Mouse (Mus musculus): ENCODE data around the gene Pttg1. TPM values are rescaled to one million over a fixed set of nuclear protein-coding genes. Genes with fewer than 3 reads are reported as not detected.

The Pttg1 gene
- total and polyA plus RNA-seq, 3 experiments: 55.5 to 84.5 (median 74.8) TPM

GRCm38 (mm10) chr11:43377083-43377850, 48.8 kb downstream of the Pttg1 start:
- WGBS: 85% methylated on average over 8 of the region's 8 CpGs
- Histone ChIP-seq H3K27me3 (ENCODE audit: control insufficient read depth, insufficient read depth, low read length) (no peaks in the 10 kb centered on the region), H3K36me3 (ENCODE audit: control insufficient read depth, insufficient read depth, low read length) (no peaks in the 10 kb centered on the region), H3K4me3 (no peak overlapping the region), H3K79me2 (replicated peaks; ENCODE audit: control insufficient read depth, insufficient read depth, low read length) (no peaks in the 10 kb centered on the region), H3K27ac (no peak overlapping the region), H3K9ac (ENCODE audit: low read depth, low read length) (no peak overlapping the region), H3K4me1 (ENCODE audit: control insufficient read depth, insufficient read depth, low read length) (no peaks in the 10 kb centered on the region)
- no peak for DNase-seq
- intact Hi-C loops (cut with DNase I): no loop called here
- TF ChIP-seq EP300 (IDR thresholded peaks at IDR 0.05; ENCODE audit: insufficient read depth, low read depth, low read length) (no peak), CTCF (IDR thresholded peaks at IDR 0.05) (no peak), POLR2A (IDR thresholded peaks at IDR 0.05; ENCODE audit: insufficient read depth, low read depth, low read length) (no peak)

- no peaks in the 10 kb centered on the region for H3K79me2 ChIP-seq (replicated peaks; ENCODE audit: control insufficient read depth, insufficient read depth, low read length)
- no peaks in the 10 kb centered on the region for H3K27me3 ChIP-seq (ENCODE audit: control insufficient read depth, insufficient read depth, low read length)
- no peak overlapping the region for H3K4me3 ChIP-seq
- TF ChIP-seq CTCF (IDR thresholded peaks at IDR 0.05) (no peak), POLR2A (IDR thresholded peaks at IDR 0.05; ENCODE audit: insufficient read depth, low read depth, low read length) (no peak), EP300 (IDR thresholded peaks at IDR 0.05; ENCODE audit: insufficient read depth, low read depth, low read length) (no peak)
- H3K9ac ChIP-seq (ENCODE audit: low read depth, low read length): no peak overlapping the region
- no peaks in the 10 kb centered on the region for H3K4me1 ChIP-seq (ENCODE audit: control insufficient read depth, insufficient read depth, low read length)
- H3K36me3 ChIP-seq (ENCODE audit: control insufficient read depth, insufficient read depth, low read length): no peaks in the 10 kb centered on the region
- WGBS: 92% methylated on average over 1 of the region's 1 CpGs
- no peak for DNase-seq
- intact Hi-C loops (cut with DNase I): no loop called here
- H3K27ac ChIP-seq: no peak overlapping the region
Measured at GRCm38 (mm10) chr11:43376598-43376997, 49.5 kb downstream of the Pttg1 start.

- intact Hi-C loops (cut with DNase I): no loop called here
- no peak overlapping the region for H3K9ac ChIP-seq (ENCODE audit: low read depth, low read length)
- TF ChIP-seq EP300 (IDR thresholded peaks at IDR 0.05; ENCODE audit: insufficient read depth, low read depth, low read length) (no peak), CTCF (IDR thresholded peaks at IDR 0.05) (no peak), POLR2A (IDR thresholded peaks at IDR 0.05; ENCODE audit: insufficient read depth, low read depth, low read length) (no peak)
- H3K4me3 ChIP-seq: no peak overlapping the region
- DNase-seq: no peak
- 84% methylated on average over 6 of the region's 6 CpGs for WGBS
- no peaks in the 10 kb centered on the region for H3K4me1 ChIP-seq (ENCODE audit: control insufficient read depth, insufficient read depth, low read length)
- H3K27ac ChIP-seq: no peak overlapping the region
- no peaks in the 10 kb centered on the region for H3K79me2 ChIP-seq (replicated peaks; ENCODE audit: control insufficient read depth, insufficient read depth, low read length)
- no peaks in the 10 kb centered on the region for H3K27me3 ChIP-seq (ENCODE audit: control insufficient read depth, insufficient read depth, low read length)
- H3K36me3 ChIP-seq (ENCODE audit: control insufficient read depth, insufficient read depth, low read length): no peaks in the 10 kb centered on the region
Measured at GRCm38 (mm10) chr11:43374956-43375355, 51.1 kb downstream of the Pttg1 start.

- Histone ChIP-seq H3K79me2 (replicated peaks; ENCODE audit: control insufficient read depth, insufficient read depth, low read length) (no peaks in the 10 kb centered on the region), H3K9ac (ENCODE audit: low read depth, low read length) (no peak overlapping the region), H3K27me3 (ENCODE audit: control insufficient read depth, insufficient read depth, low read length) (no peaks in the 10 kb centered on the region), H3K4me3 (no peak overlapping the region), H3K27ac (no peak overlapping the region), H3K4me1 (ENCODE audit: control insufficient read depth, insufficient read depth, low read length) (no peaks in the 10 kb centered on the region), H3K36me3 (ENCODE audit: control insufficient read depth, insufficient read depth, low read length) (no peaks in the 10 kb centered on the region)
- WGBS: 81% methylated on average over 3 of the region's 3 CpGs
- DNase-seq: no peak
- TF ChIP-seq CTCF (IDR thresholded peaks at IDR 0.05): no peak
- no peak for TF ChIP-seq POLR2A (IDR thresholded peaks at IDR 0.05; ENCODE audit: insufficient read depth, low read depth, low read length)
- TF ChIP-seq EP300 (IDR thresholded peaks at IDR 0.05; ENCODE audit: insufficient read depth, low read depth, low read length): no peak
- intact Hi-C loops (cut with DNase I): no loop called here
Measured at GRCm38 (mm10) chr11:43373367-43373766, 52.7 kb downstream of the Pttg1 start.

GRCm38 (mm10) chr11:43371807-43372206, 54.2 kb downstream of the Pttg1 start:
- WGBS: 79% methylated on average over 3 of the region's 3 CpGs
- H3K27ac ChIP-seq: no peak overlapping the region
- no peak for DNase-seq
- no peaks in the 10 kb centered on the region for H3K79me2 ChIP-seq (replicated peaks; ENCODE audit: control insufficient read depth, insufficient read depth, low read length)
- H3K4me1 ChIP-seq (ENCODE audit: control insufficient read depth, insufficient read depth, low read length): no peaks in the 10 kb centered on the region
- intact Hi-C loops (cut with DNase I): no loop called here
- no peaks in the 10 kb centered on the region for H3K36me3 ChIP-seq (ENCODE audit: control insufficient read depth, insufficient read depth, low read length)
- no peak overlapping the region for H3K9ac ChIP-seq (ENCODE audit: low read depth, low read length)
- TF ChIP-seq POLR2A (IDR thresholded peaks at IDR 0.05; ENCODE audit: insufficient read depth, low read depth, low read length) (no peak), EP300 (IDR thresholded peaks at IDR 0.05; ENCODE audit: insufficient read depth, low read depth, low read length) (no peak)
- no peak overlapping the region for H3K4me3 ChIP-seq
- H3K27me3 ChIP-seq (ENCODE audit: control insufficient read depth, insufficient read depth, low read length): no peaks in the 10 kb centered on the region

Small RNA genes within 50 kb of the gene (microRNA-seq; reads per million reads assigned to microRNA genes)
- gene Mir146: 2,143 to 2,345 reads per million in 2 experiments

Other genes starting within 250 kb of the Pttg1 start
- 10 to 100 TPM; 27.2 to 27.8 TPM for gene Slu7, start 7.5 kb upstream of the Pttg1 start, total RNA-seq (2021)
- gene Slu7, start 7.5 kb upstream of the Pttg1 start, polyA plus RNA-seq (2012; rRNA removed): 3.8 and 4.7 TPM in 2 replicates
- 1 to 10 TPM; 4.7 to 5.3 TPM for gene C1qtnf2, start 48.0 kb upstream of the Pttg1 start, total RNA-seq (2021)
- 7.8 and 10.8 TPM in 2 replicates for gene C1qtnf2, start 48.0 kb upstream of the Pttg1 start, polyA plus RNA-seq (2012; rRNA removed)
- 1 to 10 TPM; 2.1 to 3.0 TPM for gene Ccnjl, start 102.5 kb upstream of the Pttg1 start, total RNA-seq (2021)
- gene Ccnjl, start 102.5 kb upstream of the Pttg1 start, polyA plus RNA-seq (2012; rRNA removed): 2.0 and 2.9 TPM in 2 replicates
- gene 4933415A04Rik, start 160.8 kb upstream of the Pttg1 start, total RNA-seq (2021): under 1 TPM; 0.26 to 0.68 TPM
- gene 4933415A04Rik, start 160.8 kb upstream of the Pttg1 start, polyA plus RNA-seq (2012; rRNA removed): 0.23 and 0.29 TPM in 2 replicates
- gene Fabp6, start 175.3 kb upstream of the Pttg1 start, total RNA-seq (2021): not detected
- not detected in 2 replicates for gene Fabp6, start 175.3 kb upstream of the Pttg1 start, polyA plus RNA-seq (2012; rRNA removed)

Measured in heart, adult 2 months (tissue).